Mouse (Mus musculus) frontal cortex, adult 2 months (tissue): ENCODE data around the gene Gabpb1. TPM values are rescaled to one million over a fixed set of nuclear protein-coding genes. Genes with fewer than 3 reads are reported as not detected.
"Not testable (repeated sequence)": the region's sequence is repeated elsewhere in the genome, so short reads cannot be mapped to it uniquely, and the experiment has no call there.

ENCODE experiments used
- DNase-seq, 2 experiments: peaks; one replicate each; pipeline ENCODE4 v3.0.0; 2022; ENCODE audit warnings: low spot score in 1 of 2; ENCODE audit errors: extremely low spot score in 1 of 2
- polyA plus RNA-seq: library from polyadenylated mRNA; depleted of rRNA; stranded (reverse); fragments of >200 nt; gene quantifications from 2 replicates; pipeline ENCODE4 v1.2.3, GENCODE M21; 2012

Gene Gabpb1
- polyA plus RNA-seq, 1 experiment, result 21.9 TPM

DNA sequence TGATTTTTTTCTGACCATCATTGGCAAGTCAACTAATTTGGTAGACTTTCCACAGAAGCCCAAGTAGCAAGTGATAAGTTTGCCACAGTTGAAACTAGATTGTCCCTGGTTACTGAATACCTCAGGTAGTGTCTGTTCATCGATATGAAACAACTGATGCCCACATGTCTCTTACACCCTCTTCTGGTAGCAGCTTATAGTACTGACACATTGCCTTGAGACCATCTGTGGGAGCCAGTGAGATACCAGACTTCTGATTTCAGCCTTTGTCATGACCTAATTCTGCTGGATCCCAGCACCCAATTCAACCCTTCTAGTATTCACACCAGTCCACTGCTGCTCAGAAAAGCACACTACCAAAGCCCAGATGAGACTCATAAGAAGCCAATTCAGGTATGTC is 31.4 kb downstream of the Gabpb1 start:
- DNase-seq, result no peak

DNA sequence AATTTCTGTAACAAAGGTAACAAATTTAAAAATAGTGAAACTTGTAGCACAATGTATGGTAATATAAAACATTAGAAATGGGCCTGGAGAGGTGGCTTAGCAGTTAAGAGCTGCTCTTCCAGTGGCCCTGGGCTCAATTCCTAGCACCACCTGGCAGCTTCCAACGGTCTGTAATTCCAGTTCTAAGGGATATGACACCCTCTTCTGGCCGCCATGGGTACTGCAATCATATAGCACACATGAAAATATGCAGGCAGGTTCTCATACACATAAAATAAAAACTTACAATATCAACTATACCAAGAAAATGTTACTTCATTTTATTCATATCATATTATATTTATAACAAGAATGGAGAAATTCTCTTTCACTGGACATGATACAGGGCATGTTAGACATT is 35.8 kb downstream of the Gabpb1 start:
- DNase-seq, result no peak

DNA sequence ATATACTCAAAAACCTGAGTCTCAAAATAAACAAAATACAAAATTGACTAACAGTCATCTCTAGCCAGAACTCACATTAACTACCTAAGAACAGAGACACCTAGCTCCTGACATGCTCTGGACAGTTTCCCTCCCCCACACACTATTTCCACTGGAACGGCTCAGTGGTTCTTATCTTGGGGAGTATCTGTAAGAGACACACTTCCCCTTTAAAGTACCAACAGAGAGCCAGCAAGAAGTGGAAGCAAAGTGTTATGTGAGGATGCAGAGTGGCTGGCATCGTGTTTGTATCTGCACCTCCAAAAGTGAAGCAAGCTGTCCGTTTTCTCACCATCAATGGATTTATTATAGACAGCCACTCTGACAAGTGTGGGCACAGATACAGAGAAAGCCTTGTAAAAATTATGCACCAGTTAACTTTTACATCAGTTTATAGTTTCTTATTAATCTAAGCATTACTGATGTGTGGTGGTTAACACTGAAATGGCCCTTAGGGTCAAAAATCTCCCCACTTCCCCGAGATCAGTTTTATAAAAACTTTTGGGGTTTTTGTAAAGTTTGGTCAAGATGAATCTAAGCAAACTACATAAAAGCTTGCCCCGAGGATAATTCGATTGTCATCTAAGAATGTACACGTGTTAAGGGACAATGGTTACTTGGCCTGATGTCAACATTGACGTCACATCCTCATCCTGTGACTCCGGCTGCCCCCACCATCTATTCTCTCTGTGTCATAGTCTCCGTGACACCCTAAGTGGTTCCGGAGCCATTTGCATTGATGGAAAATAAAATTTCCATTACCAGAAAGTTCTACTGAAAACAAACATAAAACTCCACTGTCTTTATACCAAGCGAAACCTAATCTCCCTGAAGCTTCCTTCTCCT is 40.0 kb downstream of the Gabpb1 start:
- DNase-seq, result no peak

DNA sequence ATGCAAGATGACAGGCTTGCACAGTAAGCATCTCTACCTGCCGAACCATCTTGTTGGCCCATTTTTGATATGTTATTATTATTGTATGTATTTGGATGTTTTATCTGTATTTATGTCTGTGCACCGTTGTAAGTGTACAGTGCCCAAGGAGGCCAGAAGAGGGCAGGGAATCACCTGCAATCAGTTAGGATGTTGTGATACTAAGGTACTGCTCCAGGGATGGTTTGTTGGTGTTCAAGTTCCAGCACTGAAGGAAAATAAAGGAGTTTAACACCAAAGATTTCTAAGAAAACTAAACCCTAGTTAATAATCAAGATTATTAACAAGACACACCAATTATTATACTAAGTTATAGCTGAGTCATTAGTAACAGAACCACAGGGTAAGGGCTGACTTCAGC is 43.0 kb downstream of the Gabpb1 start:
- no peak for DNase-seq

DNA sequence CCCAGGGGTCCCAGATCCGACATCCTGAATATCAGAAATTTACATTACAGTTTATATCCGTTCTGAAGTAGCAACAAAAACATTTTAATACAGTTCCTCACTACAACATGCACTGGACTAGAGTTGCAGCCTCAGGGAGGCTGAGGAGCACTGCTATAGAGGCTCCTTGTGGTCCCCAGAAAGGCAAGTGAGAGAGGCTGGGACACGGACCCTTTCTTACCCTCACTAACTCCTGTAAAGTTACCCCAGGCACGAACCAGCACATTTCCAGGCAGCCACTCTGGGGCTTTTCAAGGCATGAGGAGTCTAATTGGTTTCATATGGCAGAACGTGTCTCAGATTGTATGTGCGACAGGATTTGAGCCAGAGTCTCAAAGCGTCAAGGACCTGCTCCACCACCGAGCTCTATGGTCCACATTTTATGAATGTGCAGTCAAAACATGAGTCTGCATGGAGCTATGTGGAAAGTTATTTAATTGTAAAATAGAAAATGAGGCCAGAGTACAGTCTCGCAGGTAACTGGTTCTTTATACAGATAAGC is 47.6 kb downstream of the Gabpb1 start:
- DNase-seq, result no peak

DNA sequence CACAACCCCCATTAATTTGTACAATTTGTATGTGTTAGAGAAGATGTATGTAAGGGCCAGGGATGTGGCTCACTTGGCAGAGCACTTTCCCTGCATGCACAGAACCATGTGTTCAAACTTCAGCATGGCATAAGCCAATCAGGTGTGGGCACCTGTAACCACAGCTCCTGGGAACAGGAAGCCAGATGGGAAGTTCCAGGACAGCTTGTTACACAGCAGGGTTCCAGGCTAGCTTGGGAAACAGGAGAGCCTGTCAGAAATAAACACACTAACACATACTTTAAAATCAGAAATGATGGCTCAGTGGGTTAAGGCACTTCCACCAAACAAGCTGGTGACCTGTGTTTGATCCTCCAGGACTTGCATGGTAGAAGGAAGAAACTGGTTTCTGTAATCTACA is 53.0 kb downstream of the Gabpb1 start:
- no peak for DNase-seq

DNA sequence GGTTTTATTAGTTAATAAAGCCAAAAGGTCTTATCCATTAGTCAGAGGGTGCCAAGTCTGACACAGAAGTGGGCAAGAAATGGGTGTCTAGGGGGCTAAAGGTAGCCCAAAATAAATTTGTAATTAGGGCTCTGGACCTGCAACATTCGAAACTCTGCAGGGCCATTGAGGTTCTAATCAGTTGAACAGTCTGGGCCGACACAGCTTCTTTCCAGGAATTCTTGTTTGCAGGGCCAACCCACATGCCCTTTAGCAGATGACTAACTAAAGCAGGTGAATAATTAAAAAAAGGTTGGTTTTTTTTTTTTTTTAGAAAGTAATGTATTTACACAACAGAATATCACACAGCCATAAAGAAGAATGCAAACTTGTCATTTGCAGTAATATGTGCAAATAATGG is 53.7 kb downstream of the Gabpb1 start:
- DNase-seq, result no peak

DNA sequence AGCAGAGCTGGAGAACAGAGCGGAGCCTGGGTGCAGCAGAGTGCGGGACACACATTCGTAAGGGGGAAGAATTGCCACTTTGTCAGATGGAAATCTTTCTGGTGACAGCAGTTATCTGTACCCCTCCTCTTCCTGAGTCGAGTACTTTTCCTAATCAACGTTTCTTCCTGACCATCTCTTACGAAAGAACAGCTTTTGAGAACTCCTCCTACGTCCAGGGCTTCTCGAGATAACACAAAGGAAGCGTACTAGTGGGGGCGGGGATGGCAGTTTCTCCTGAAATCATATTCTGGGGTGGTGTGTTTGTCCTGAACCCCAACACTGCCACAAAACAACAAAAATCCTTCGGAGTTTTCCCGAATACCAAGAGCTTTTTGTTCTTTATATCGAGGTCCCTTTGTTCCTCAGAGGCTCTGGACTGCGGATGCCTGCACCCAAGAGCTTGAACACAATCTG is 56.9 kb downstream of the Gabpb1 start, which contains the start of gene Hdc:
Gene Hdc, minus strand, starts transcription at position 51 of the 456 bp plus-strand sequence.
- DNase-seq, result no peak

DNA sequence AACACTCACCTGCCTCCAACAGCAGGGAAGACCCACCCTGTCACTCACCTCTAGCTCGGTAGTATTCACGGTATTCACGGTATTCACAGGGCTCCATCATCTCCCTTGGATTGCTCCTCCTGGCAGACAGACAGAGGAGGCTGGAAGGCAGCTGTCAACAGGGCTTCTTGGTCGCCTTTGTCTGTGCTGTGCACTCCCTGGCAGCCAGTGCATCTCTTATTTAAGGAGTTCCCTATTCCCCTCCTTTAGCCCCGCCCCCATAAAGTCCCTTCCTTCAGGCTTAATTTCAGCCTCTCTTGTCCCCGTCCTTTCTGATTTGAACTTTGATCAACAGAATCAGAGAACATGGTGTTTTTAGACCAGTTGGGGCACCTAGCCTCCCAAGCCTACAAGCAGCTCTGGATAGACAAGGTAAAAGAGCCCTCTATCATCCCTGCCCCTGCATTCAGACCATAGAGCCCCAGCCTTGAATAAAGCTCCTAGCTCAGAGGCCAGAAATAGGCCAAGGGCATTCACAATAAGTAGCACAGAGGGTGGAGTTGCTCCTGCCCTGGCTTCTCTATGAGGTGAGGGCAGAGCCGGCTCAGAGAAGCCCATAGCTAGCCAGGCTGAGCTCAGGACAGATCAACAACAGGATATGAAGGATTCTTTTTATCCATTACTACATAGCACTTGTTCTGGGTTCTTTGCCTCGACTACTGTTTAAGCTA is 57.5 kb downstream of the Gabpb1 start:
- DNase-seq, result no peak

DNA sequence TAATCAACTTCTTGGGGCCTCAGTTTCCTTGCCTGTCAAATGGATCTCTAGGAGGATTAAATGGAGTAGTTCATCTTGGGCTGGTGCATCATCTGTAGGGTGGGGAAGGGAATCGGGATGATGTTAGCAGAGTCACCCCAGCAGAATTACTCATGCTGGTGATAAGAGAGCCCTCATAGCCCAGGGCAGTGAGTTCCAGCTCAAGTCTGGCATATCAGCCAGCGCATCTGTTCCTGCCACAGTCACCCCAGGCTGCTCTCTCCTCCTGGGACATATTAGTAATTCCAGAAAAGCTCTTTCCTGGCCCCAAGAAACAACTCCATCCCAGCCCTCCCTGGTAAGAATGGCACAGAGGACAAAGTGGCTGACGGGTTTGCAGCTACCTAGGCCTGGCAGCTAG is 60.8 kb downstream of the Gabpb1 start:
- DNase-seq, result no peak

DNA sequence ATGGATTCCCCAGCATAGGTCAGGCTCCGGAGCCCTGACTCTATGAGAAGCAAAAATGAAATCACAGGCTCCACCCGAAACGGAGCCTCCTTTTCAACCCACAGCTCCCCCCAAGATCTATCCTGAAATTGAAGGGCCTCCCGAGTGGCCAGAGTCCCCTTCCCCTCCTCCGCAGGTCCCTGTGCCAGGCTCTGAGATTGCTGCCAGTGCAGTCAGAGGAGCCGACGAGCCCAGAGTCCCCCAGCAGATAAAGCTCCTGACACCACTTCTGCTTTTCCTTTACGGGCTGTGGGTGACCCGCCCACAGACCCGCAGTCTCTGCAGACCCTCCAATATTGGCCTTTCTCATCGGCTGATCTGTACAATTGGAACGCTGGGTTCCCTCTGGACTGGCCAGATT is 66.5 kb downstream of the Gabpb1 start:
- not testable (repeated sequence) for DNase-seq

DNA sequence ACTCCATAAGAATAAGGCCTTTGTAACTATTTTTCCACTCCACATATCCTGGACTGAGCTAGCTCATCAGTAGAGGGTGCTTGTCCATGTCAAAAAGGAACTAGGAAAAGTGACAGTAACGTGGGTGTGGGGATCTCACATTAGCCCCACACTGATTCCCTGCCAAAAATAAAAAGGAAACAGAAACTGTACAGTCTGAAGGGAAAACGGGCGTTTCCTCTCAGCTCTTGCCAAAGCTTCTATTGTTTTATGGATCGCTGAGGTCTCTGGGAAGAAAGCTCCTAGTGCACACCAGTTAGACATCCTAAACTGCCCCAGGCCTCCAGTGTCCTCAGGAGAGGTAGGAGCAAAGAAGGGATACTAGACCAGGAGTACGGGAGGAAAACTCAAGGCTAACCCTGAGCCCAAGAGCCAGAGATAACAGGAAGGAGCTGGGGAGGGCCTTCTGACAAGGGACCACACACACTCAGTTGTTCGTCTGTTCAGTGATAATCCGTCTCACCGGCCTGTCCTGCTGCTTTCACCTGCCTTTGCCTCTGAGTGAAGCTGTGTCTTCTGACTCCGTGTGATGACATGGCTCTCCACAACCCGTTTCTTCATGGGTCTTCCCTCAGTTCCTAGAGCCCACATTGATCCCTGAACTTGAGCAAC is 68.5 kb downstream of the Gabpb1 start:
- DNase-seq, result no peak

DNA sequence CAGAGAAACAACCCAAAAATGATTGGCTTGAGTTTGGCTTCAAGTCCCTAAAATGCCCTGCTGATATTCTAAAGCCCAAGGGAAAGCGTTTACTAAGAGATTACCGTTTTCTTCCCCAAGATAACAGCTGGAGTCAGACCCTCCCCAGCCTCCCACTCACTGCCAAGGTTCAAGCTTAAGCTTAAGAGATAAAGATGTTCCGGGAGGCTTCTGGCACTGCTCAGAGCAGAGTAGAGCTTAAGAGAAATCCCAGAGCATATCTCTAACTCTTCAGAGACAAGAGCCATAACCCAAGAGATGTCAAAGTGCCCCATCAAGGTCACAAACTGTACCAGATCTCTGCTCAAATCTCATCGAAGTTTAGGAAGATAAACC is 69.5 kb downstream of the Gabpb1 start:
- DNase-seq, result no peak

DNA sequence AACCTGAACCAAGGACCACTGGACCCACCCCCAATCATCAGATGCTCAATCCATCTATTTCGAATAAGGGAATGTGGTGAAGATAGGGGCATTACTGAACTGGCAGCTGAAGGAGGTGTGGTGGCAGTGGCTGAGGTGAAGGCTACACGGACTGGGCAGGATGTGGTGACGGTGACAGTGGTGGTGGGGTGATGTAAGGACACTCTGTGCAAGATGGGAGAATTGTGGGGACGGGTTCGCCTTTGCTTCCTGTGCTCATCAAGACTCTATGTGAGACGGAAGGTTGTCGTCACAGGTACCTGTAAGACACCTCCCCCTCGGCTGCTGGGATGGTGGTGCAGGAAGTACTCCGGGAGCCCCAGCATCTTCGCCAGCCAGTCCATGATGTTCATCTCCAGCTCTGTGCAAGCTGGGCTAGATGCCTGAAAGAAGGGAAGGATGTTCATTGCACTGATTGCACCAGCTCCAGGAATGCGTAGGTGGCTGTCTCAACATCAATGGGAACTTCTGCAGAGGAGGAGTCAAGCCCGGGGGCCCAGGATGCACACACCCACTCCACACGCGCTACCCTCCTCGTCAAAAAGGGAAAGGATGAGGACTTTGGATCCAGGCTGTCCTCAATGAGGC is 70.0 kb downstream of the Gabpb1 start:
- DNase-seq, result peak in 1 of 2 experiments; percentile 26

DNA sequence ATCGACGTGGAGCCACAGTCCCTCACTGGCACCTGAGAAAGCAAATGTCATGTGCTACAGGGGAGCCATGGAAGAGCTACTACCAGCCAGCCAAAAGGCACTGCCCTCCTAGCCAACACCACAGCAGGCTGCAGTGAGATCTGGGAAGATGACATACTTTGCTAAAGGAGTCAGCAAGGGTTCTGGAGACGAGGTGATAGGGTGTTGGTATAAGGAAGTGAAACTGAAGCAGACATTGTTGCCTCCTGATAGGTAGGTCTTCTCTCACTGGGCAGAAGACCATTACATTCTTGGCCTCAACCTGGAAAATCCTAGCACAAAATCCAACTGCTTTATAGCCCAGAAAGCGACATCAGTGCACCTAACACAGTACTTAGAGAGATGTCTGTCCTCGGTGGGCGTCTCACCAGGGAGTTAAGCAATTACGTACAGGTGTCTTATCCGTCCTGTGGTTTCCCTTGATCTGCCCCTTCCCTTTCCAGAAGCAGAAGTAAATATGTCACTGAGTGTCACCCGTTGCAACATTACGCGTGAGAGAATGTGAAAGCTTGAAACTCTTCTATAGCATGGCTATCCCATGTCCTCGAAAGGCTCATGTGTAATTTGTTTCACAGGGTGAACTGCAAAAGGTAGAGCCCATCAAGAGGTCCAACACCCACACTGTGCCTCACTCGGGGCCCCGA is 74.1 kb downstream of the Gabpb1 start:
- DNase-seq, result no peak

DNA sequence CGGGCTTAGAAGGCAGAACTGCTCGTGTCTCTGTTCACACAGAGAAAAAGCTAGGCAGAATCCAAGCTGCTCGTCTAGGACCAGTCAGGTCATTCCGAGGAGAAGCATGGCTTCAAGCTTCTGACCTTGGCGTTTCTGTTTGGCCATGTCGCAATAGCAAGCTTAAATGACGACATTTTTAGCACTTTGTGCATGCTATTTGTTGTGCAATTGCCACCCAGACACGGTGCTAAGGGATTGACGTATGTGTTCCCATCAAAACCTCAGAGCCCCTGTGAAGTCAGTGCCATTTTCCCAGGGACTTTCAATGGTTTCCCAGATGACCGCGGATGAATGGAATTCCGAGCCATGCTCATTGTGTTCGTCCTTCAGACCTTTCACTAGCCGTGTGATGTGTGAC is 75.6 kb downstream of the Gabpb1 start:
- DNase-seq, result no peak

DNA sequence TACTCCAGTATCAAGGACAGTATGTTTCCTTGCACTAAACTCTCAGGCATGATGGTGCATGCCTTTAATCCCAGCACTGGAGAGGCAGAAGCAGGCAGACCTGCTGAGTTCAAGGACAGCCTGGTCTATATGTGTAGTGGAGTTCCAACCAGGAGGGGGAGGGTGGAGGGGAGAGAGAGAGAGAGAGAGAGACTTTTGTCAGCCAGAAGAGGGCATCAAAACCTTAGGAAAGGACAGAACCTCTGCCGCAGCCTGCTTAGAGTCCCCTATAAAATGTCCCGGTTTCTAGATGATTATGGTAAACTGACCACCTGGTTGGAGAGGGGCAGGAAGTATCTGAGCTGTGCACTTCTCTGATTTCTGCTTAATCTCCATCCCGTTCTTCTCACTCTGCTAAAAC is 77.1 kb downstream of the Gabpb1 start:
- DNase-seq, result no peak

DNA sequence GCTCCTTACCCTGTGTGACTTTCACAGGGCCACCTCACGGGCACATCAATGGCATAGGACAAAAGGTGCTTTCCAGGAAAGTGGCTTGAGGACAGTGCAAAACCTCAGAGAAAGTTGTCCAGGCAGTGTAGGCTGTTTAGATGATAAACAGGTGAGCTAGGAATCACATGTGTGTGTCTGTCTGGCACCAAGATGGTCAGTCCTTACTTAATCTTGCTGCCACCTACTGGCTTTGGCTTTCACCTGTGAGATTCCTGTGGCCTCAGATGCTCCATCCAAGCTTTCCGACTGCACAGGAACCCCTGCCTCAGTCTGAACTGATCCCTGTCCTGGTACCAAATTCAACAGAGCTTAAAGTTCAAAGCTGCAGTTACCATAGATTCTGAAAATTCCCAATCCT is 77.8 kb downstream of the Gabpb1 start:
- DNase-seq, result no peak

DNA sequence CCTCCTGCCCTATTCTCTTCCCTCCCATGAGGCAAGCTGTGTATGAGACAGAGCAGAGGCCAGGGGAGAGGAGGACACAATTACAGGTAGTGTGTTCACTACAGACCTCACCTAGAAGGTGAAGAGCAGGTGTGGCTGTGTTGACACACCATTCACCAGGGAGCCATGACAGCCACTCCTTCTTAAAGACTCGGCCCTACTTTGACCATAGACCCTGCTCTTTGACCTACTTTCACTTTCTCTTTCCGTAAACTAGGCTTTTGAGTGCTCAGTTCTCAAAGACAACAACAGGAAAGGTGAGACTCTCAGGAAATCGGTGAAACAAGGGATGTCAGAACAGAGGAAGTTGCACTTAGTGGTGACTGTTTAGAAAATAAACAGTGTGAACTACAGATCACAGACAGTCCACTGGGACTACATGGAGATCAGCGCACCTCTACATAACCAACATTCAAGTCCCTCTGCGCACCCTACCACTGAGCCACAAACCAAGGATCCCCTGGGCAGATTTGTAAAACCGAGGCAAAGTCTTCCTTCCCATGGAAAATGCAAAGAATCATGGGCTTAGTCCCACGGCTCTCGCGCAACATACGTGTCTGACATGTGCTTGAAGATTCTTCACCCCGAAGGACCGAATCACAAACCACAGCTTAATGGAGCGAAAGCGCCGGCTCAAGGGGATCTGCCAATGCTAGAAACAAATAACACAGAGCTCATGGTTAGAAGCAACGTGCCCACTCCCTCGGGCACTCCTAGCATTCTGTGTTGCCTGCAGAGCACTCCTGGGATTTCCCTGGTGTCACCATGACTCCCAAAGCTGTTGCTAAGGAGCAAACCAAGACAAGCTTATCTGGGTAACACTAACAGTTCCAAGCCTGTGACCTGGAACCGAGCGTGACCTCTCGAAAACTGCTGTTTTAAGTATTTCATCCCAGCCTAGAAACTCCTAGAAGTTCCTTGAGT is 78.6 kb downstream of the Gabpb1 start:
- no peak for DNase-seq
